Mouse (Mus musculus) thymus, postnatal 0 days (tissue): ENCODE measurements around the gene Krtap26-1. TPM values are rescaled to one million over a fixed set of nuclear protein-coding genes. Genes with fewer than 3 reads are reported as not detected.

Experiments used
- polyA plus RNA-seq: library from polyadenylated mRNA; unstranded; fragments of >200 nt; fragmentation: Nextera tagmentation; extraction: Ambion mirVana; gene quantifications from 2 replicates; pipeline ENCODE4 v1.2.1, GENCODE M21; 2015

Krtap26-1 gene
- polyA plus RNA-seq, 1 experiment from 2014 or later: not detected

Other genes starting within 250 kb of the Krtap26-1 start
- gene Cldn17, start 140.8 kb downstream of the Krtap26-1 start, polyA plus RNA-seq: not detected in 2 replicates
- gene Cldn8, start 84.6 kb downstream of the Krtap26-1 start, polyA plus RNA-seq: 2.7 and 3.3 TPM in 2 replicates
- gene Krtap24-1, start 35.5 kb downstream of the Krtap26-1 start, polyA plus RNA-seq: not detected in 2 replicates
- gene 2310079G19Rik, start 20.1 kb downstream of the Krtap26-1 start, polyA plus RNA-seq: not detected in 2 replicates
- not detected in 2 replicates for gene Krtap27-1, start 23.9 kb upstream of the Krtap26-1 start, polyA plus RNA-seq
- gene 2310061N02Rik, start 60.2 kb upstream of the Krtap26-1 start, polyA plus RNA-seq: not detected in 2 replicates
- not detected in 2 replicates for gene Krtap13-1, start 81.1 kb upstream of the Krtap26-1 start, polyA plus RNA-seq
- gene Krtap13, start 103.8 kb upstream of the Krtap26-1 start, polyA plus RNA-seq: not detected in 2 replicates
- 0.13 TPM in 1 of 2 replicates, not detected in the other for gene 2310034C09Rik, start 111.1 kb upstream of the Krtap26-1 start, polyA plus RNA-seq
- gene 2310057N15Rik, start 126.4 kb upstream of the Krtap26-1 start, polyA plus RNA-seq: not detected in 2 replicates
- gene Gm5965, start 130.1 kb upstream of the Krtap26-1 start, polyA plus RNA-seq: not detected in 2 replicates
- not detected in 2 replicates for gene Gm20741, start 164.4 kb upstream of the Krtap26-1 start, polyA plus RNA-seq
- not detected in 2 replicates for gene Krtap15, start 172.4 kb upstream of the Krtap26-1 start, polyA plus RNA-seq
- not detected in 2 replicates for gene Krtap14, start 178.3 kb upstream of the Krtap26-1 start, polyA plus RNA-seq
- not detected in 2 replicates for gene Krtap19-1, start 221.6 kb upstream of the Krtap26-1 start, polyA plus RNA-seq
- not detected in 2 replicates for gene Krtap19-2, start 226.5 kb upstream of the Krtap26-1 start, polyA plus RNA-seq
- not detected in 2 replicates for gene Krtap19-3, start 230.2 kb upstream of the Krtap26-1 start, polyA plus RNA-seq
- gene Krtap19-4, start 237.3 kb upstream of the Krtap26-1 start, polyA plus RNA-seq: not detected in 2 replicates
- not detected in 2 replicates for gene Krtap19-5, start 248.7 kb upstream of the Krtap26-1 start, polyA plus RNA-seq